In genomic region chr5:150595366-150596016, GRCm38 (mm10) we compare ENCODE assay signal across 10 mouse cellular contexts. TPM values are rescaled to one million over a fixed set of nuclear protein-coding genes. Genes with fewer than 3 reads are reported as not detected.
DNase-seq lines count a peak whose midpoint lies in the region; ATAC-seq lines count a peak whose summit lies in the region.
"Had no signal": no experiment of that assay in that cellular context is flagged by ENCODE, and none has a peak within 500 bp of the region (broad histone marks: within the 10 kb centered on the region; RNA-seq: fewer than 3 reads in every experiment).

No protein-coding gene starts in this region.

- H3K4me3 ChIP-seq in limb, embryonic 13.5 days = no peak overlapping the region
- H3K4me3 ChIP-seq in limb, embryonic 10.5 days = no peak overlapping the region

- ATAC-seq in limb, embryonic 13.5 days (ENCODE audit: low FRiP score, low read depth) = no peak
- peak; percentile 6 for ATAC-seq in CD4-positive, CD25-positive, alpha-beta regulatory T cell, adult 4 months
- ATAC-seq in granulocyte monocyte progenitor cell, adult 5-6 weeks (replicated peaks; ENCODE audit: poor library complexity, severe bottlenecking) = peak; percentile 52
- peak; percentile 73 for ATAC-seq in monocyte, adult 5-6 weeks (replicated peaks; ENCODE audit: insufficient number of reproducible peaks, low FRiP score, low TSS enrichment, poor library complexity, severe bottlenecking)

- no peak overlapping the region for H3K9ac ChIP-seq in limb, embryonic 13.5 days

- H3K4me2 ChIP-seq in limb, embryonic 13.5 days (replicated peaks) = peak overlapping the region; percentile 99; the same call in 1 of the 2 replicates

- H3K4me1 ChIP-seq in limb, embryonic 13.5 days = peaks cover 21% of the 10 kb centered on the region
- H3K4me1 ChIP-seq in limb, embryonic 10.5 days = peaks cover 48% of the 10 kb centered on the region

- H3K9me3 ChIP-seq in limb, embryonic 13.5 days = no peaks in the 10 kb centered on the region
- no peaks in the 10 kb centered on the region for H3K9me3 ChIP-seq in limb, embryonic 10.5 days (replicated peaks)
- H3K9me3 ChIP-seq: neural tube, embryonic 12.5 days had no signal

- H3K36me3 ChIP-seq in limb, embryonic 13.5 days = no peaks in the 10 kb centered on the region
- H3K36me3 ChIP-seq in limb, embryonic 10.5 days = no peaks in the 10 kb centered on the region
- H3K36me3 ChIP-seq: neural tube, embryonic 12.5 days had no signal

- DNase-seq in limb, embryonic 10.5 days (ENCODE audit: low spot score) = no peak
- DNase-seq in layer of hippocampus, postnatal 25 days (ENCODE audit: extremely low spot score in 1 of 2, low spot score in 1 of 2) = no peak
- no peak for DNase-seq in layer of hippocampus, postnatal 36 days
- no peak for DNase-seq in urinary bladder, adult 18-20 months (ENCODE audit: low spot score in 2 of 2)
- DNase-seq: kidney, adult 9 months had no signal

- H3K27ac ChIP-seq in limb, embryonic 13.5 days = no peak overlapping the region
- H3K27ac ChIP-seq in limb, embryonic 10.5 days = no peak overlapping the region
- H3K27ac ChIP-seq: neural tube, embryonic 12.5 days had no signal

- peaks cover 50% of the 10 kb centered on the region for H3K27me3 ChIP-seq in limb, embryonic 13.5 days
- H3K27me3 ChIP-seq in limb, embryonic 10.5 days (ENCODE audit: low read depth, poor library complexity, severe bottlenecking) = peaks cover 62% of the 10 kb centered on the region

- 55% methylated on average over 11 of the region's 11 CpGs for WGBS in limb, embryonic 13.5 days
- WGBS in limb, embryonic 10.5 days = 55% methylated on average over 11 of the region's 11 CpGs

RNA-seq across cellular contexts. Expression of gene N4bp2l1, which starts 1.5 kb away (rescaled TPM):
- polyA plus RNA-seq in limb, embryonic 13.5 days (2015; fragmentation: Nextera tagmentation; extraction: Ambion mirVana) = 5.2 and 5.4 TPM in 2 replicates
- polyA plus RNA-seq in limb, embryonic 10.5 days (2016; fragmentation: Nextera tagmentation; extraction: Ambion mirVana) = 2.4 and 2.7 TPM in 2 replicates
- 10 to 100 TPM; 59.7 to 60.2 TPM for polyA plus RNA-seq in CD4-positive, CD25-positive, alpha-beta regulatory T cell, adult 4 months (2017; shearing (Covaris generic))
- total RNA-seq in granulocyte monocyte progenitor cell, adult 5-6 weeks (2014; fragmentation: Nextera tagmentation) = 28.9 and 31.4 TPM in 2 replicates
- total RNA-seq in granulocyte monocyte progenitor cell, adult 5-6 weeks (2017) = 28.8 and 29.7 TPM in 2 replicates
- 107 to 157 TPM (median 127 TPM) in 3 replicates for total RNA-seq in monocyte, adult 5-6 weeks (2017)
- 10 to 100 TPM; 47.3 to 57.2 TPM for total RNA-seq in layer of hippocampus, postnatal 25 days (2021)
- 10 to 100 TPM; 51.2 to 58.5 TPM for total RNA-seq in layer of hippocampus, postnatal 36 days (2021)
